Mouse (Mus musculus) megakaryocyte, embryonic 14.5 days (primary cell): ENCODE measurements around the gene Podn. TPM values are rescaled to one million over a fixed set of nuclear protein-coding genes. Genes with fewer than 3 reads are reported as not detected.
A peak's percentile ranks its signal among the peaks of the same experiment; 100 is the strongest.
"Not testable (repeated sequence)": the region's sequence is repeated elsewhere in the genome, so short reads cannot be mapped to it uniquely, and the experiment has no call there.

Source experiments
- H3K27me3 ChIP-seq: replicated peaks from 2 replicates; pipeline ENCODE3; 2012; ENCODE audit warnings: inconsistent platforms
- H3K36me3 ChIP-seq: replicated peaks from 2 replicates; pipeline ENCODE3; 2012; ENCODE audit warnings: low read length, inconsistent platforms, mixed read lengths
- H3K4me1 ChIP-seq: 2 replicates; pipeline ENCODE4 v1.6.1; 2012; ENCODE audit warnings: inconsistent platforms
- H3K4me3 ChIP-seq: replicated peaks from 2 replicates; pipeline ENCODE3; 2012; ENCODE audit warnings: moderate library complexity, mild to moderate bottlenecking, inconsistent platforms
- H3K9me3 ChIP-seq: 2 replicates; pipeline ENCODE4 v1.6.1; 2012; ENCODE audit warnings: inconsistent platforms
- FLI1 ChIP-seq: IDR thresholded peaks from 2 replicates; pipeline ENCODE4 v1.6.1; 2012; ENCODE audit warnings: low read length, inconsistent platforms, mixed read lengths
- GATA1 ChIP-seq: IDR thresholded peaks from 3 replicates; pipeline ENCODE4 v1.6.1; 2012; ENCODE audit warnings: mixed read lengths, low read length, inconsistent platforms, borderline replicate concordance
- polyA plus RNA-seq: library from polyadenylated mRNA; stranded (reverse); fragments of >175 nt; gene quantifications from 2 replicates; pipeline ENCODE4 v1.2.3, GENCODE M21; 2012; ENCODE audit warnings: low replicate concordance; ENCODE audit not compliant: insufficient read depth

Podn gene
- polyA plus RNA-seq, 1 experiment, result not detected

- Histone ChIP-seq H3K27me3 (no peaks in the 10 kb centered on the region), H3K4me1 (peaks cover 41% of the 10 kb centered on the region), H3K4me3 (no peak overlapping the region), H3K9me3 (no peaks in the 10 kb centered on the region), H3K36me3 (peaks cover 22% of the 10 kb centered on the region)
- TF ChIP-seq FLI1, result no peak
- TF ChIP-seq GATA1, result no peak
Measured at GRCm38 (mm10) chr4:108080876-108081275, 15.4 kb downstream of the Podn start.

DNA sequence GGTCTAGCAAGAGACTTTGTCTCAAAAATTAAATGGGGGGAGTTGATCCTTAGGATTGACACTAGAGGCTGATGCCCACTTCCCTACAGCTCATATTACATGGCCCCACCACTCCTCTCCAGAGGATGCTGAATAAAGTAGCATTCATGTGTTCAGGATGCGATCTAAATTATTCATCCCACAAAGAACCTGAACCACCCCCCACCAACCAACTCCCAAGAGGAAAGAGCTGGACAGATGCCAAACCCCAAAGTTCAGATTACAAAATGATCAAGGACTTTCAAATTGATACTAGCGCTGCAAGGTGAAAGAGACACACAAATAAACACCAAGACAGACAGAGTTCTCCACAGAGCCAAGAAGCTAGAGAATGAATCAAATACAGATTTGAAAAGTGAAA lies 16.5 kb downstream of the Podn start:
- TF ChIP-seq GATA1, result no peak
- no peak for TF ChIP-seq FLI1

GRCm38 (mm10) chr4:108079191-108079590 lies 17.1 kb downstream of the Podn start:
- peaks cover 15% of the 10 kb centered on the region for H3K36me3 ChIP-seq
- H3K4me3 ChIP-seq, H3K9me3 ChIP-seq, H3K27me3 ChIP-seq: not testable (repeated sequence)
- H3K4me1 ChIP-seq, result peaks cover 41% of the 10 kb centered on the region

More for the DNA sequence above, 16.5 kb downstream of the Podn start:
- no peaks in the 10 kb centered on the region for H3K9me3 ChIP-seq
- H3K4me3 ChIP-seq, result no peak overlapping the region
- peaks cover 41% of the 10 kb centered on the region for H3K4me1 ChIP-seq
- peaks cover 19% of the 10 kb centered on the region for H3K36me3 ChIP-seq
- H3K27me3 ChIP-seq, result no peaks in the 10 kb centered on the region

DNA sequence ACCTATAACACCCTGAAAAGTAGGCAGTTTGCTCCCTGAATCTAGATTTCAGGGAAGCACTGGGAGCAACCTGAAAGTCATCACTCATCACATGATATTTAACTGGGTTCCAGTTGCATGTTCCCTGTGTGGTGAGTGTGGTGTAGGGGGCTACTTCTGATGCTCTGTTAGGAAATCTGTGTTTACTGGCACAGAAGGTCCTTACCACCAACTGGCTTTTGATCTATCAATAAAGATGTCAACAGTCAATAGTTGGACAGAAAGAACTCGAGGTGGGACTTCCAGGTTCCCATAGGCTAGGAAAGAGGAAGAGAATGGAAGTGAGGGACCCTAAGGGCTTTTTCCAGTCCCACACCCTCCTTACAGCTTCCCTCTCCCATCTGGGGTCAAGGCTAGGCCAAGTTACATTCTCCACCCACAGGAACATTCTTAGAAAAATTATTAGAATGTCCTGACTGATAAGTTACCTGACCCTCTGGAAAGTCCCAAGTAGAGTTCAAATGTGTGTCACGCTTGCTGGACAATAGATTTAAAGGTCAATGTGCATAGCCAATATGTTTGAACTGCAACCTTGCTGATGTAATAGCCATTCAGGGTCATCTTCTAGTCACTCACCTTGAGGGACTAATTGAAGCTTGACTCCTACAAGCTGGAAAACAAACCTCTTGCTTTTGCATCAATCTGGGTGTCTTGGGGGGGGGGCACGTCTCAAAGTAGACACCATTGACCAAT lies 18.9 kb downstream of the Podn start:
- H3K4me1 ChIP-seq, result peaks cover 30% of the 10 kb centered on the region
- H3K9me3 ChIP-seq, result no peaks in the 10 kb centered on the region
- H3K4me3 ChIP-seq, result no peak overlapping the region
- no peak for TF ChIP-seq FLI1
- TF ChIP-seq GATA1, result no peak
- H3K27me3 ChIP-seq, result no peaks in the 10 kb centered on the region
- peaks cover 12% of the 10 kb centered on the region for H3K36me3 ChIP-seq

DNA sequence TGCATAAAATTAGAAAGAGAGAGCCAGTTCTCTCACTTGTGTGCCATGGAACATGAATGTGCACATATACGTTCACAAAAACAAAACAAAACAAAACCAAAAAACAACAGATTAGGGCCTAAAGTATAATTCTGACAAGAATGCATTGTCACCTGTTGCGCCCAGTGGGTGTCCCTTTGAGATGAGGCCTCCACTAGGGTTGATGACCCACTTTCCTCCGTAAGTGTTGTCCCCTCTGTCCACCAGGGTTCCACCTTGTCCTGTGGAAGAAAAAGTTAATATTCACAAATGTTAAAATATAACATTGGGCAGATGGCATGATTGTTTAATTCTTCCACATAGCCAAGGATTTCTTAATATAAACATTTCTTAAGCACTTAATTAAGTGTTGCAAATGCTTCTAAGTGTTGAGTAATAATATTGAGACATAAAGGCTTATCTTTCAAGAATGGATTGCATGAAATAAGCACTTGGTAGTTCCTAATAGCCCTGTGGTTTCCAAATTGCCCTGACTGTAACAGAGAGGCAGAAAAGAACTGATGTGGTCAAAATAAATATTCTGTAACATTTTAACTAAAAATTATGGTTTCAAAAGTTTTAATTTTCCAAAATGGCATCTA lies 21.9 kb downstream of the Podn start:
- TF ChIP-seq FLI1 (no peak), GATA1 (no peak)
- H3K27me3 ChIP-seq, result no peaks in the 10 kb centered on the region
- no peak overlapping the region for H3K4me3 ChIP-seq

DNA sequence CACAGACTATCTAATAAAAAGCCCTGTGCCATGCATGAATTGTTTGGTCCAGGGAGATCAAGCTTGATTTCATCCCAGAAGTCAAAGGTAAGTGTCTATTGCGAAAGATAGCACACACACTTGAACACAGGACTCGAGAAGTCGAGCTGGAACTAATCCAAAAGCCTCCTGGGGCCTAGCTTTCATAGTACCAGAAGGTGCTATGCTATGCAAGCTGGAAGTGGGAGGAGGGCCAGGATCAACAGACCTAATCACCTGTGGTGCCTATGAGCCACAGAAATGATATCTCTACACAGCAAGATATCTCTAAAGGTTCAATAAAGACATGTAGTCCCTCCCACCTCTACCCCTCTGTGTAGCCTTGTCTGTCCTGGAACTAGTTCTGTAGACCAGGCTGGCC lies 24.2 kb downstream of the Podn start:
- no peak overlapping the region for H3K4me3 ChIP-seq
- TF ChIP-seq FLI1 (no peak), GATA1 (no peak)
- no peaks in the 10 kb centered on the region for H3K27me3 ChIP-seq
- no peaks in the 10 kb centered on the region for H3K9me3 ChIP-seq
- H3K4me1 ChIP-seq, result peaks cover 33% of the 10 kb centered on the region
- H3K36me3 ChIP-seq, result peaks cover 23% of the 10 kb centered on the region

More for the DNA sequence above, 21.9 kb downstream of the Podn start:
- Histone ChIP-seq H3K9me3 (no peaks in the 10 kb centered on the region), H3K36me3 (peaks cover 16% of the 10 kb centered on the region), H3K4me1 (peaks cover 18% of the 10 kb centered on the region)

DNA sequence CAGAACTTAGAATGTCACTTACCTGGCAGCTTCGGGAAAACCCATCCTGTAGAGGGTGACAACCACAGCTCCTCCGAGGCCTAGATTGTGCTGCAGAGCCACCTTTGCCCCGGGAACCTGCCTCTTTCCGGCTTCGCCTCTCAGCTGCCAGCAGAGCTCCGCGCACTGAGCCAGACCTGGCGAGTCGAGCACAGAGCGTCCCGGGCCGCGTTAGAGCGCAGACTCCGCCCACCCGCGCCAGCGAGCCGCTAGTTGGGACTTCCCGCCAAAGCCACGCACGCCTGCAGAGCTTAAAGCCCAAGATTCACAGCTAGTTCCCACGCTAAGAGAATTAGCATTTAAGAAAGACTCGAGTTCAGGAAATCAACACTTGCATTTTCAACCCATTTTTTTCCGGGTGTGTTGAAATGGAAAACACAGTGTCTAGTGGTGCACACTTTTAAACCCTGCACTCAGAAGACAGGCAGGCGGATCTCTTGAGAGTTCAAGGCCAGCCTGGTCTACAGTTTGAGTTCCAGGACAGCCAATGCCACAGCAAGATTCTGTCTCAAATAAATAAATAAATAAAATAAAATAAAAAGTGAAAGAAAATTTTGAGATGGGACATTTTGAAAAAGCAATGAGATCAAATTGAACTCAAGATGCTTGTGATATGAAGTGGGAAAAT lies 24.9 kb downstream of the Podn start:
- peaks cover 30% of the 10 kb centered on the region for H3K36me3 ChIP-seq
- no peaks in the 10 kb centered on the region for H3K27me3 ChIP-seq
- TF ChIP-seq GATA1 (no peak), FLI1 (no peak)
- H3K9me3 ChIP-seq, result no peaks in the 10 kb centered on the region
- H3K4me3 ChIP-seq, result peak overlapping the region; percentile 94
- peaks cover 34% of the 10 kb centered on the region for H3K4me1 ChIP-seq

DNA sequence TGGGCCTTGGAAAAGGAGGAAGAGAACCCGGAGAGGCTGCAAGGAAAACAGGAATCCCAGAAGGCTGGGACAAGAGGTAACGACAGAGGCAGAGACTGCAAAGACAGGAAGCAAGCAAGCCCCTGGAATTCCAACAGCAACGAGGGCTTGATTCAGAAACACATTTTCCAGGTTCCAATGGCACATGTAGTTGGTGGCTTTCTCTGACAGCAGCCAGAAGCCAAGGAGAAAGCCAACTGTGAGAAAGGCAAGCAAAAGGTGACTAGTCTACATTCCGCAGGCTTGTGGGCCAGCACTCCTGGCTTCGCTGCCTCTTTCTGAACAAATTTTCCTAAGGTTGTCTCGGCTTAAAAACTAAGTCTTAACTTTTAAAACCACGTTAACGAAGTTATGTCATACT lies 25.5 kb downstream of the Podn start:
- Histone ChIP-seq H3K27me3 (no peaks in the 10 kb centered on the region), H3K36me3 (peaks cover 35% of the 10 kb centered on the region), H3K4me1 (peaks cover 34% of the 10 kb centered on the region), H3K9me3 (no peaks in the 10 kb centered on the region), H3K4me3 (peak overlapping the region; percentile 94)
- TF ChIP-seq GATA1 (no peak), FLI1 (no peak)

- no peak for TF ChIP-seq FLI1
- no peak for TF ChIP-seq GATA1
- H3K36me3 ChIP-seq, result peaks cover 39% of the 10 kb centered on the region
- H3K4me1 ChIP-seq, result peaks cover 36% of the 10 kb centered on the region
- H3K9me3 ChIP-seq, result no peaks in the 10 kb centered on the region
- H3K4me3 ChIP-seq, result peak overlapping the region; percentile 94
- no peaks in the 10 kb centered on the region for H3K27me3 ChIP-seq
Measured at GRCm38 (mm10) chr4:108070286-108070685, 26.0 kb downstream of the Podn start.

GRCm38 (mm10) chr4:108068081-108068480 lies 28.2 kb downstream of the Podn start:
- Histone ChIP-seq H3K36me3 (peaks cover 55% of the 10 kb centered on the region), H3K4me1 (peaks cover 38% of the 10 kb centered on the region)
- no peak for TF ChIP-seq GATA1
- TF ChIP-seq FLI1, result no peak

More at GRCm38 (mm10) chr4:108068081-108068480, 28.2 kb downstream of the Podn start:
- no peak overlapping the region for H3K4me3 ChIP-seq
- H3K27me3 ChIP-seq, result no peaks in the 10 kb centered on the region
- no peaks in the 10 kb centered on the region for H3K9me3 ChIP-seq
